Mouse (Mus musculus): ENCODE data around the gene Klrc2.
"Not testable (repeated sequence)": the region's sequence is repeated elsewhere in the genome, so short reads cannot be mapped to it uniquely, and the experiment has no call there.

Gene Klrc2

DNA sequence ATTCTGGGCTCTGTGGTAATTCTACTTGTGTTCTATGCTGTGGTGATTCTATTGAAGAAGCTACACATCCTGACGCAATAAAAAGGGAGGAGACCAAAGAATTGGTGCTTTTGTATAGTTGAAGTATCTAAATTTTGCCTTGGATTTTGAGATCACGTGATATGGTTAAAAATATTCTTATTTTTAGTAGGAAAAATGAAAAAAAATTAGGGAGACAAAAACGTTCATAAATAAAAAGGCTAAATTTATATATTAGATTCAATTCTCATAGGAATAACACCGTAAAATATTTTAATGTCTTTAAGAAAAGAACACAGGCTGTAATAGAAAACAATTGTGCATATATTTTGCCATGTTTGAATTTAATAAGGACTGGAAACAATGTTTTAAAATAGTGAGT is at the start of gene Klrc2:
Gene Klrc2, minus strand, starts transcription at position 101 of the 400 bp plus-strand sequence.
- not testable (repeated sequence) for DNase-seq (ENCODE audit: low spot score in 2 of 2)

DNA sequence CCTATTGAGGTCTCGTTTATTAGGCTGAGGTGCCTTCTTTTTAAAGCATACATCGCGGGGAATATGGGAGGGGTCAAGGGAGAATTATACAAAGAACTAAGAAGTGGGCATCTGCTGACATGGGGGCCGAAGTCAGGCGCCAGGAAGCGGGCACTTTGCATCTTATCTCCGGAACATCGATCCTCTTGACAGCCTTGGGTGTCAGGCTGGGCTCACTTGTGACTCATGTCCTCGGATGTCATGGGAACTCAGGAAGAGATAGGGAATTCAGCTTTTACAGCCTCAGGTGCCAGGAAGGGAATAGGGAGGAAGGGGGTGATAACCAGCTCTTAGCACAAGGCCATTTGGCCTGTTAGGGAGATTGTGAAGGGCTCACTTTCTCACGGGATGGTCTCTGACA is 30.9 kb upstream of the Klrc2 start:
- DNase-seq (ENCODE audit: low spot score in 2 of 2): not testable (repeated sequence)

DNA sequence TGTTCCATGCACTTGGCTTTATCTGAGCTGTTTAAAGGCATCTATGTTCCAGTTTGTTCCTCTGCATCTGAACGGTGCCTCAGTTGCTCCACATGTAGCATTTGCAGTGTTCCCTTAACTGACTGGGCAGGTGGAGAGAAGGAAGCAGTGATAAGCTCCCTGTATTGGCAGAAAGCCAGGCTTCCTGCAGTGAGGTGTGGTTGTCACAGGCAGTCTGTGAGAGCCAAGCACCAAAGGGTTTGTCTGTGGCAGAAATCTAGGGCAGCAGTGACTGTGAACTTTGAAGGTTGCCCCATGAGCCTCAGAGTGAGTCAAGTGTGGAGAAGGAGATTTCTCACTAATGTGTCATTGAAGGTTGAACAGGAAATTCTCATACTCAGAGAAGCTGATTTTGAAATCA is 19.9 kb upstream of the Klrc2 start:
- DNase-seq (ENCODE audit: low spot score in 2 of 2): no peak

DNA sequence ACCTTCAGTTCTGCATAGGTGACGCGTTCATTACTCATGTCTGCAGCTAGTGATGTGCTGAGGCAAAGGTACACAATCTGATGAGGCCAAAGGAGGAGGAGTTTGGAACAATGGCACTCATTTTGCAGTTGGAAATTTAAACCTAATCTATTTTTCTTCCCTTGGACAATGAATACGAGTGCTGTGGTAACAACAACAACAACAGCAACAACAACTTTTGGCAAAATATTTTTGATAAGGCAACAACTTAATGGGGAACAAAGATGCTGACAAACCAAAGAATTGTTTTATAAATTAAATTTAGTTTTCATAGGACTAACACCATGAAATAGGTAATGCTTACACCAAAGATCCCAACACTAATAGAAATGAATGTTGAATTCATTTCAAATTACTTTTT is 18.4 kb upstream of the Klrc2 start, which contains the start of gene Klrc1:
Gene Klrc1, minus strand, starts transcription at position 101 of the 400 bp plus-strand sequence.
- DNase-seq (ENCODE audit: low spot score in 2 of 2): no peak

DNA sequence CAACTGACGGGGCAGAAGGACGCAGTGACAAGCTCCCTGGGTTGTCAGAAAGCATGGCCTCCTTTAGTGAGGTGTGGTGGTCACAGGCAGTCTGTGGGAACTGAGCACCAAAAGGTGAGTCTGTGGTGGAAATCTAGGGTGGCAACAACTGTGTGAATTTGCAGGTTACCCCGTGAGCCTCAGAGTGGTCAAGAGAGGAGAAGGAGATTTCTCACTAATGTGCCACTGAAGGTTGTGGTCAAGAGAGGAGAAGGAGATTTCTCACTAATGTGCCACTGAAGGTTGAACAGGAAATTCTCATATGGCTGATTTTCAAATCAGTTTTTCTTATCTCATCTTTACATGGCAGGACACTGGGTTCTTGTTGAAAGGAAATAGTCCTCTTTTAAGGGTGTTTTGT is 812 bp upstream of the Klrc2 start:
- DNase-seq (ENCODE audit: low spot score in 2 of 2): not testable (repeated sequence)

DNA sequence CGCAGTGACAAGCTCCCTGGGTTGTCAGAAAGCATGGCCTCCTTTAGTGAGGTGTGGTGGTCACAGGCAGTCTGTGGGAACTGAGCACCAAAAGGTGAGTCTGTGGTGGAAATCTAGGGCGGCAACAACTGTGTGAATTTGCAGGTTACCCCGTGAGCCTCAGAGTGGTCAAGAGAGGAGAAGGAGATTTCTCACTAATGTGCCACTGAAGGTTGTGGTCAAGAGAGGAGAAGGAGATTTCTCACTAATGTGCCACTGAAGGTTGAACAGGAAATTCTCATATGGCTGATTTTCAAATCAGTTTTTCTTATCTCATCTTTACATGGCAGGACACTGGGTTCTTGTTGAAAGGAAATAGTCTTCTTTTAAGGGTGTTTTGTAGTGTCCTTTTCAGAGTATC is 16.4 kb downstream of the Klrc2 start:
- DNase-seq (ENCODE audit: low spot score in 2 of 2): not testable (repeated sequence)

DNA sequence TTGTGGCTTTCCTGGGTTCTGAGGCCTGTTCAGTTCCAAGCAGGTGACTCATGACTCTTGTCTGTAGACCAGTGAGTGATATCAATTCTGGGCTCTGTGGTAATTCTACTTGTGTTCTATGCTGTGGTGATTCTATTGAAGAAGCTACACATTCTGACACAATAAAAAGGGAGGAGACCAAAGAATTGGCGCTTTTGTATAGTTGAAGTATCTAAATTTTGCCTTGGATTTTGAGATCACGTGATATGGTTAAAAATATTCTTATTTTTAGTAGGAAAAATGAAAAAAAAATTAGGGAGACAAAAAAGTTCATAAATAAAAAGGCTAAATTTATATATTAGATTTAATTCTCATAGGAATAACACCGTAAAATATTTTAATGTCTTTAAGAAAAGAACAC is 17.3 kb downstream of the Klrc2 start, which contains the start of gene Klrc3:
Gene Klrc3, minus strand, starts transcription at position 101 of the 400 bp plus-strand sequence.
- DNase-seq (ENCODE audit: low spot score in 2 of 2): not testable (repeated sequence)

DNA sequence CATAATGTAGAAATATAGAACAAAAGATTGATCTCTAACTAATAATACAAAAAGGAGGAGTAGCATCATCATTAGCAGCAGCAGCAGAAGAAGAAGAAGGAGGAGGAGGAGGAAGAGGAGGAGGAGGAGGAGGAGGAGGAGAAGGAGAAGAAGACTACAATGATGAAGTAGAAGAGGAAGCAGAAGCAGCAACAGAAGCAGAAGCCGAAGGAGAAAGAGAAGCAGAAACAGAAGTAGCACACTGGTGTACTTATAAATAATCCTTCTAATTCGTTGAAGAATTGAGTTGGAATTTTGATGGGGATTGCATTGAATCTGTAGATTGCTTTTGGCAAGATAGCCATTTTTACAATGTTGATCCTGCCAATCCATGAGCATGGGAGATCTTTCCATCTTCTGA is 29.4 kb downstream of the Klrc2 start:
- not testable (repeated sequence) for DNase-seq (ENCODE audit: low spot score in 2 of 2)

DNA sequence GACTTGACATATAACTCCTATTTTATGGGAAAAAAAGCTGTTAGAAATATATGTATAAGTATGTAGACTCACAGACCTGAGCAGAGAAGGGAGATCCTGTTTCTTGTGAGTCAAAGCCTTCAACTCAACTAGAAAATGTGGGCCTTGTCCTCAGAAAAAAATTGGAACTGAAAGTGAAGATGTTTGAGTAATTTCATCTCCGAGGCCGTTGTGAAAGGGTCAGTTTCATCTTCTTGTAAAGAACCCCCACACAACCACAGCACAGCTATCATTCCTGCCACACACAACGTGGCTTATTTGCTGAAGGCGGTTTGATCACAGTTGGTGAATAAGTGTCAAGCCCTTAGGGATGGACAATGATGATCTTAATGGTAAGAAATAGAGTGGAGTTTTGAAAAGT is 36.8 kb downstream of the Klrc2 start, which contains the start of gene Klrk1:
Gene Klrk1, minus strand, starts transcription at position 130 of the 400 bp plus-strand sequence.
- DNase-seq (ENCODE audit: low spot score in 2 of 2): no peak

DNA sequence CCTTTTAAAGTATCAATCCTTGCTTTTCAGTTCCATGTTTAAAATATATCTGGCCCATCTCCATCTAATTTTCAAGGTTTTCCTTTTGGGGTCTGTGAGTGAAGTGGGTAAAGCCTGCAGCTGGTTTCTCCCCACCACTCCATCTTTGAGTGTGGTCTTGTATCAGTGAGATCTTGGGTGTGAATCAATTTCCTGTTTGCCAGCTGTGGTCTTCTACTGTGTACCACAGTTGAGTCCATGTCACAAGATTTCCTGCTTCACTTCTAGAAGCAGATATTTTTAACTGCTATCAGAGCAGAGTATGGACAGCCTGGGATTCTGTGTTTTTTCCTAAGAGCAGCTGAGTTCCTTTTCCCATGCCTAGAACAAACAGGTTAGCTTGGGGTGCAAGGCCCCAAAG is 52.1 kb downstream of the Klrc2 start:
- DNase-seq (ENCODE audit: low spot score in 2 of 2): no peak
